Mouse (Mus musculus): ENCODE data around the gene Rec114.

The Rec114 gene

DNA sequence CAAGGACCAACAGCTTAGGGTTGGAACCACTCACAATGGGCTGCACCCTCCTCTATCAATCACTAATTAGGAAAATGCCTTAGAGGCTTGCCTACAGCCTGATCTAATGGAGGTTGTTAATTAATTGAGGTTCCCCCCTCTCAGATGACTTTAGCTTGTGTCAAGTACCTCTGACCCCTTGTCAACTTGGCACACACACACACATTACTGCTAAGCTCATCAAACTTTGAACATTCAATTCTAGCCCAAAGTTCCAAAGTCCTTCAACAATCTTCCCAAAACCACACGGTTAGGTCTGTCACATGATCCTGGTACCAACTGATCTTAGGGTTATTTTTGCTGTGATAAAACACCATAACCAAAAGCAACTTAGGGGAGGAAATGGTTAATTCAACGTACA, 26.9 kb downstream of the Rec114 start:
- WGBS: 47% methylated on average over 2 of the region's 2 CpGs

DNA sequence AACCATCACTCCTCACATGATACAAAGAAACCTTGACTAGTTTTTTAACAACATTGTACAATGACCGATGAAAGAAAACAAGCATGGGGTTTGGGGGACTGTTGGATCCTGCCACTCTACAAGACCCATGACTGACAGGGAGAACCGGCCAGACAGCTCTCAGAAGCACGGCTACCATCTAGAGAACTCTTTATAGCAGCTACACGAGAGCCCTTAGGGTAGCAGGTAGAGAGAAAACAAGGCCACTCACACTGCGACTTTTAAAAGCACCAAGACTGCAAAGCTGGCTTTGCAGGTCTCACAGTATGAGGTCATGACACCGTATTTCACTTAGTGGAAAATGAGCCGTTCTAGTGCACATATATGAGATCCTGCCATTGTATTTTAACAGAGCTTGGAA, 33.1 kb downstream of the Rec114 start:
- 86% methylated on average over 7 of the region's 7 CpGs for WGBS

DNA sequence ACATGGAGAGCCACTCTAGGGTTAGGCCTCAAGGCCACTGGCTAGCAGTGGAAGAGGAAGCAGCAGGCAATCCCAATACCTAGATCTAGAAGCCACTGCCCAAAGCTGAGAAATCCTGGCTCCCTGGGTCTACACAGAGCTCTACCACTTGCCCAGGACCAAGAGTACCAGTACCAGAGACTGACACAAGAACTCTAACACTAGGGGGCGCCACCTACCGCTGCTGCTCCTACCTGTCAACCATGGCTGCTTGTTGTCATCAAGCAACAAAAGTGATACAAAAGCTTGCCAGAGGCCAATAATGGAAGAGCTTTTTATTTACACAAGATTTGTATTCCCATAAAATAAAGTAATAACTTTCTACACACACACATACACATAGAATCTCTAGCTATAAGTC, 33.8 kb downstream of the Rec114 start:
- 17% methylated on average over 2 of the region's 2 CpGs for WGBS

DNA sequence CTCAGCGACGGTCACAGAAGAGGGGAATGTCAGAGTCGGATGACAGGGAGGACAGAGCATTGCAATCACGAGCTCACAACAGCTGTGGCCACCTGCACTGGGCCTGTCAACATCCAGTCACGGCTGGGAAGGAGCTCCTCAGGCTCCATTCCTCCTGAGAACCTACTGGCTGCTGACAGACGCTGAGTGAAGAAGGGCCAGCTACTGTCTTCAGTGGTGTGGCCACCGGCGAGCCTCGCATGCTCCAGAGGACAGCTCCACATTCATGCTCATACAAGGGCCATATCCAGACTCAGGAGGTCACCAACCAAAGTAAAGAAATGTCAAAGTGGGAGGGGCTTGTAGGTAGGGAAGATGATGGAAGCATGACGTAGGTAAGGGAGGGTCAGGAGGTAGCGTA, 36.0 kb downstream of the Rec114 start:
- WGBS: 90% methylated on average over 11 of the region's 11 CpGs

DNA sequence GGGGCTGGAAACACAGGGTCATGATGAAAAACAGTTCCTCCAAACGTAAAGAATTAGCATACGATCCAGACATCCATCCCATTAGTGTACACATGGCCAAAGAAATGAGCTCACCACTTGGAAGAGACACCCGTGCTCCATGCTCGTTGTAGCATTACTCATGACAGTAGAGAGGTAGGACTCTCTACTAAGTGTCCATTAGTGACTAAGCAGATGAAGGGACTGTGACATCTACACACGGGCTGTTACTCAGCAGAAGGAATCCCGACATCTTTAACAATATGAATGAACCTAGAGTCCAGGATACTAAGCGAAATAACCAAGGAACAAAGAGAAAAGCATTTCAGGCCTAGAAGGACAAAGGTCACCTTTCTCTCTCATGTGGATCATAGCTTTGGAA, 37.7 kb downstream of the Rec114 start:
- 83% methylated on average over 7 of the region's 7 CpGs for WGBS

DNA sequence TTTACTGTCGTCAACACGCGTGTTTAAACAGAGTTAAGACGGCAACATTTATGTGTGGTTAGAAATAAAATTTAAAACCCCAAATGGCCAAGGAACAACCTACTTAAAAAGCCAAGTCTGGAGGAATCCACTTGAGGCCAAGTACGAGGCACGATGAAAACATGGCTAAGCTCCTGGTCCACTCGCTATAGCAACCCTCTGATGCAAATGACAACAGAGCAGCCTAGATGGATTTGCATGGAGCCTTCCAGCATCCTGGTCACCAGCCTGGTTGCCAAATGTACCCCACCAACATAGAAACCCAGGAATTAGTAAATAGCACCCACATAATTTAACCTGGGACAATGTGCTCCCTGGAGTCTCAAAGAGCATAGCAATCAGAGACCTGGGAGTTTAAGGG, 40.0 kb downstream of the Rec114 start:
- WGBS: 74% methylated on average over 7 of the region's 7 CpGs

DNA sequence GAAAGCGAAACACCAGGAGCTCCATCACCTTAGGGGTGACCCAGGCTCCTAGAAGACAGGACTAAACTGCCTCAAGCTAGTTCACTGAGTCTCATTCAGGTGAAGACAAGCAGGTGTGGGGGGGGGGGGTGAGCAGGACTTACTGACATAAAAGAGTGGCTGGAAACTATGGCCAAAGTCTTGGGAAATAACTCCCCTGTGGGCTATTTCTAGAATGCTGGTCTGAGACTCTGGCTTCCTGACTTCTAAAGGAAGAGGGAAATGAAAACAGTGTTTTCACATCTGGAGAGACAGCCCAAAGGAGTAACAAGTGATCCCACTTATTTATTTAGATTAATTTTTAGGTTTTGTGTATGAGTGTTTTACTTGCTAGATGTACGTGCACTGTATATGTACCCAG, 42.0 kb downstream of the Rec114 start:
- WGBS: 93% methylated on average over 2 of the region's 2 CpGs

DNA sequence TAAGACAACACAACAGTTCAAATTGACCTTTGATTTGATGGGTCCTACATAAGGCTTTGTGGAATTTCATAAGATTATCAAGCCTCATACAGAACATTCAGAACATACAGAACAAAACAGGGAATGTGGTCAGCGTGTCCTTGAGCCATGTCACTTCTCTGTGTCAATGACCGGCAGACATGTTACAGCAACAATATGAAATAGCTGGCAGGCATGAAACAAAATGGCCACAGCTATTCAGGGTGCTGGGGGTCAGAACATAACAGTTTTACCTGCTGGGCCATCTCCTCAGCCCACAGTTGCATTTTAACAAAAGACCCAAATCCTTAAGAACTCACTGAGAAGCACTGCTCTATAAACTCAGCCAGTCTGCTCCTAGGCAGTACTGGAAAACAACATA, 45.3 kb downstream of the Rec114 start:
- WGBS: 98% methylated on average over 2 of the region's 2 CpGs

DNA sequence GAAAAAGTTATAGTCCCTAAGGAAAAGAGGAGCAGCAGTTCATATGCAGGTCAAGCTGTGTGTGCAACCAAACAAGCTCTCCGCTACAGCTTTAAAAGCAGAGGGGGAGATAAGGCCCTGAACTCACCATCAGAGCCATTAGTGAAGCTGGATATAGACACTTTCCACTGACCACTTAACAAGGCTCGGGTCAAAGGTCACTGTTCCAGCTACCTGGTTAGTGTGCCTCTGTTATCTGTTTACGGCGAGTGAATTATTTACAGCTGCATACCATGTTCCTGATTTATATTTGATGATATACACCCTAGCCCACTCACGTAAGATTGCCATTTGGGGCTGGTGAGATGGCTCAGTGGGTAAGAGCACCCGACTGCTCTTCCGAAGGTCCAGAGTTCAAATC, 52.3 kb downstream of the Rec114 start:
- WGBS: 94% methylated on average over 7 of the region's 7 CpGs

DNA sequence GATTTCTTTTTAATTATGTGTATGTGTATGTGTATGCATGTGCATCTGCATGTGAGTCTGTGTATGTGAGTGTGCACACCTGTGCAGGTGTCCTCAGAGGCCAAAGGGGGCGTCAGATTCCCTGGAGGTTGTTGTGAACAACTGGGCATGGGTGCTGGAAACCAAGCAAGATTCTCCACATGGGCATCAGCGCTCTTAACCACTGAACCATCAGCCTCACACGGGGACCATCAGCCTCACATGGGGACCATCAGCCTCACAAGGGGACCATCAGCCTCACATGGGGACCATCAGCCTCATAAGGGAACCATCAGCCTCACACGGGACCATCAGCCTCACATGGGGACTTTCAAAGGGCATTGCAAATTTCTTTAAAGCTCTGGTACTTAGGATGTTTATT, 53.1 kb downstream of the Rec114 start:
- 87% methylated on average over 4 of the region's 4 CpGs for WGBS

DNA sequence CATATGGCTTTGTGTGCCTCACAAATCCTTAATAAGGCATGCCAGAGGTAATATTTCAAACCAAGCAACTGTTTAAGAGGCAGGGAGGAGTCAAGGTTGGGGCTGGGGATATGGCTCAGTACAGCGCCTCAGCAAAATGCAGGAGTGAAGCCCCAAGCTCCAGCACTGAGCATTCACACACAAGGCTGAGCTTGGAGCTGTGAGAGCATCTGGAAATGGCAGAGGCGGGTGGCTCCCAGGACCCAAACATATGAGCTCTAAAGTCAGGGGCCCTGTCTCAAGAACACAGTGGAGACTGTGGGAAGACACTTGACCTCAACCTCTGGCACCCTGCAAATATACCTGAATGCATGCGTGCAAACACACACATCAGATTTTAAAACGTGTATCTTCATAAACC, 55.7 kb downstream of the Rec114 start:
- WGBS: 95% methylated on average over 4 of the region's 4 CpGs

DNA sequence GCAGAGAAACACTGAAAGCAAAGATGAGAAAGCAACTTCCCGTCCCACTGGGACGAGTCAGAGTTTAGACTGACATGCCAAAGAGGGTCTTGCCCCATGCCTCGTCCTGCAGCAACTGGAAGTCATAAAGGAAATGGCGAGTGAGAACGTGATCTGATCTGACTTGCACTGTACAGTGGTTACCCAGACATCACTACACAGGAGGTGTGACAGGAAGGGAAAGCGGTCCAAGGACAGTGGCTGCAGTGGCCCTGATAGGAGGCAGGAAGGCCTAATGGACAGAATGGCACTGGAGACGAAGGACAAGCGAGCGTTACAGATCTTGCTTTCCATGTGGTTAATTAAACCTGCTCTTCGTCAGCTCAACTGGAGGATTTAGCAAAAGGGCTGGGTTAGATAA, 58.5 kb downstream of the Rec114 start:
- 89% methylated on average over 10 of the region's 10 CpGs for WGBS

DNA sequence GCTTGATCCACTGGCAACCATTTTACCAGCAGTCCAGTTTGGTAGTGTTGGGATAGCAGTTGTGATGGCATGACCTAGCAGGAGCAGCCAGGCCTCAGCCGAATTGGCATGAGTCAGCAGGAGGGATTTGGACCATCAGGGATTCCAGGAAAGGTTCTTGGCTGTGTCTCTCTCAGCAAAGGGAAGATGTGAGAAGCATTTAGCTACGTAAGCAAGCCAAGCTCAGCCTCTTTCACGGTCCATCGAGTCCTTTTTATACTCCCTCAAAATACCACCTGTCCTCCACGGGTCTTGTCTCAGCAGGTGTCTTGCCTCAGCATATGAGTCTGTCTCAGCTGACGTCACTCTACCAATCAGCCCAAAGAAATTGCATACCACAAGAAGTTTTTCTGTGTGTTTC, 60.4 kb downstream of the Rec114 start:
- WGBS: 62% methylated on average over 6 of the region's 6 CpGs

DNA sequence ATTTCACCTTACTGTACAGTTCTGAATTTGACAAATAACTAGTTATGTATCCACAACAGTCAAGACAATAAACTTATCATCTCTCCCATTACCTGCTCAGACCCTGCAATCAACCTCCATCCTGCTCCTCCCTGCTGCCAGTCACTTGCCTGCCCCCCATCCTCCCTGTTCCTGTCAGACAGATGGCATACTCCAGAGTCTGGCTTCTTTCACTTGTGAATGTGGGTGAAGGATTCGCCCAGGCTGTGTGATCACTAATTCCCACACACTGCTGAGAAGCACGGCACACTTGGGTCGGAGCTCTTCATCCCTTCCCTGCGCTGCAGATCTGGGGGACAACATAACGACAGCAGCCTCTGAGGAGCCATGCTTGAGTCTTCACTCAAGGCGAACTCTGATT, 61.7 kb downstream of the Rec114 start:
- WGBS: 52% methylated on average over 6 of the region's 6 CpGs

DNA sequence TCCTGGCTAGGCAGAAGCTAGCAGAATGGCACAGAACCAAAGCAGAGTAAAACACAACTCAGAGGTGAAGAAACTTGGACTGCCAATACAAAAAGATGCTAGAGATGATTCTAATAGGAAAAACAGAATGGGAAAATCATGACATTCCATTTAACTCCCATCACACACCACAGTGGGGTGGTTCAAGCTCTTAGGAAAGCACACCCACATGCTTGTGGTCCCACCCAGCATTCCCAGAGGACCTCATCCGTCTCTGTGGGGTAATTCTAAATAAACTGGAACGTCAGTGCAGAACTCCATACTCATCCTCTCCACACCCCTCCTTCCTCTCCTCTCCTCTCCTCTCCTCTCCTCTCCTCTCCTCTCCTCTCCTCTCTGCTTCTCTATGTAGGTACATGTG, 62.4 kb downstream of the Rec114 start:
- WGBS: 63% methylated on average over 2 of the region's 2 CpGs

DNA sequence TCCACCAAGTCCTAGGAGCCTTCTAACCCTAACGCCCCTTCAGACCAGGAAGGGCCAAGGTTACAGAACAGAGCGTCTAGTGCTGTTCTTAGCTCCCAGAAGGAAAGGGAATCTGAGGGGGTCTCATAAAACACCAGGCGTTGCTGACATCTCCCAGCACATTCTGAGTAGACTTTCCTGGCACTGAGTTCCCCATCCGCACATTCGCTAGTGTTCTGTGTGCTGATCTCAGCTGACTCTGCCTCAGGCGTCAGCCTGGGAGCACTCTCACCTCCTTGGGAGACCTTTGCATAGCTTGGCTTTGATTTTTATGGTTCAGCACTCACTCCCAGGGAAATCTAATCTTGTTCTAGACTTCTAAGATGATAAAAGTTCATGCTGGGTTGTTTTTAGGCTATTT, 68.4 kb downstream of the Rec114 start:
- WGBS: 78% methylated on average over 6 of the region's 6 CpGs

DNA sequence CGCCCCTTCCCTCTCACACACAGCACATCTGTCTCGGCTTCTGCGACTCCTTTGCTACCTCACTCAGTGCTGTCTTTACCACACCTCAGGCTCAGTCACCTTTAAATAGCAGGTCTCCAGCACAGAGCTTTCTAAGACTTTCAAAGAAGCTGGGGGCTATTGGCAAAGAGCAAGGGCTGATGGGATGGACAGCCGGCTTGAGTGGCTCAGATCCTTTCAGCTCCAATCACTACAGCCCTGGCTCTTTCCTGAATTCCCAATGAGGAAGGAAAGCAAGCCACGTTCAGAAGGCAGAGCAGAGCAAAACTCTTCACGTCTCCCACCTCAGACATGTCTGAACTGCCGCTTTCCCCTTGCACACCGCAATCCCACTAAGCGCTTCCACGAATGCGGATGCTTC, 69.0 kb downstream of the Rec114 start:
- 70% methylated on average over 11 of the region's 11 CpGs for WGBS

DNA sequence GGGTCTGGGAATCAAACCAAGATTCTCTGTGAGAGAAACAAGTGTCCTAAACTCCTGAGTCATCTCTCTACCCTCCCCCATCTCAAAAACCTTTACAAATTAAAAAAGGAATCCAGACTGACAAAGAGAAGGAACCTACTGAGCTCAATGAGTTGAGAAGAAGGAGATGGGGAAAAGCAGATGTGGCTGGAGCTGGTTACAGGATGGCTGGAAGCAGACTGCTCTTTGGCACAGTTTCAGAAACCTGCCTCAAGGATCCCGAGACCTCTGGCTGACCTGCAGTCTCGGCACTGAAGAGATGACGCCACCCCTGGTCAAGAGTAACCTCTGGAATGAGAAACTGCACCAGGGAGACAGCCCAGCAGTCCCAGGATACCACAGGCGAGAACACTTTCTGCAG, 71.3 kb downstream of the Rec114 start:
- 66% methylated on average over 4 of the region's 4 CpGs for WGBS

DNA sequence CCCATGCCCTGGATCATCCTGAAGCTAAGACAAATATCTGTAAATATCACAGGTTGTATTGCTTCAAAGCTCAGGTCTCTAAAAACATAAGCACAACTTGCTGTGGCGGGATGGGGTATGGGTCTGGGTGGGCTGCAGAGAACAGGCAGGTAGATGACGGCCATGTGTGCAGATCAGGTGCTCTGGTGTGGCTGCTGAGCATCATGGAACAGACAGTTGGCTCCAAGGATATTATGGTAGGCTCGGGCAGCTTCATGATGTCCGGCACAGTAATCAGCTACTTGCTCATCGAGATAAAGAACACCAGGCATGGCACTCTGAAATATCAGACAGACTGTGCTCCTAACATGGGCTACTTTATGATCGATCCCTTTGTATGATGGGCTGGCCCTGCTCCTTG, 73.9 kb downstream of the Rec114 start:
- 96% methylated on average over 6 of the region's 6 CpGs for WGBS

DNA sequence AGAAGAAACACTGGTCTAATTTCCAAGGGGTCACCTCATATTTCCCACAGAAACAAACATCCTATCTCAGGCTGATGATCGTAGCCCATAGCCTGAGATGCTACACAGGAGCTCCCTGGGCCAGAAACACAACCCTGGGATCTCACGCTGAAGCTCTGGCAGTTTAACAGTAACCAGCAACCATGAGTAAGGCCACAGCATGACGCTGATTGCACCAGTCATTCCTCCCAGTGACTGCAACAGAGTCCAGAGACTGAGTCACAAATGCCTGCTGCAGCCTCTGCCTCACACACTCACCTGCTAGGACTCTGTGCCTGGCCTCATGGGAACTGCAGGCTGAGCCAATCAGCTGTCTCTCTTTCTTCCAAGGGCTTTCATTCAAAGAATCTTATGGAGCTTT, 74.7 kb downstream of the Rec114 start:
- WGBS: 64% methylated on average over 3 of the region's 3 CpGs

DNA sequence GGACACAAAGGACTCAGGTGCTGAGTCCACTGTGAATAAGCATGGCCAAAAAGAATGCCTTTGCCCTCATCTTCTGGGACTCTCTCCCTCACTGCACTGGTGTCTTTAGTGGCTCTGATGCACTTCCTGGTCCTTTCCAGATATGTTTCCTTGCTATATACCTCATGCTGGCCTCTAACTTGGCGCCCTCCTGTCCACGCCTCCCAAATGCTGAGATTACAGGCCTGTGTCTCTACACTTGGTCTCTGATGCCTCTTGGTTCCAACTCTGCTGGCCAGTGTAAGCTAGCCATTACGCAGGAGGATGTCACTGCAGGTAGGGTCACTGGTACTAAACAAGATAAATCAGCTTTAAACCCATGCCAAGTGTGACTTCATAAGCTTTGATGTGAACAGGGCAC, 75.6 kb downstream of the Rec114 start:
- 92% methylated on average over 3 of the region's 3 CpGs for WGBS

DNA sequence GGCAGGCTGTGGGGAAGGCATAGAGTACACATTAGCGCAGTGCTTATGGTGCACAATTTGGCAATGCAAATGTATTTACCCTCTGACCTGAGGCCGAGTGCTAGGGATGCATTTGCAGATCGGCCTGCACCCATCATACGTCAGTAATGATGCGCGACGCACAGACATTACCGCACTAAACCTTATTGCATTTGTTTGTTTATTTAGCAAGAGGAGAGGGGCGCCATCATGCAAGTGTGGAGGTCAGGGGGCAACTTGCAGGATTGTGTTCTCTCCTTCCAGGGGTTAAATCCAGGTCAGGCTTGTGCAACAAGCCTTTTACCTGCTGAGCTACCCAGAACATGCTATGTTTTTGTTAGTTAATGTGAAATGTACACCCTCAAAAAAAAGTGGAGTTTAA, 76.5 kb downstream of the Rec114 start:
- WGBS: 92% methylated on average over 9 of the region's 9 CpGs

DNA sequence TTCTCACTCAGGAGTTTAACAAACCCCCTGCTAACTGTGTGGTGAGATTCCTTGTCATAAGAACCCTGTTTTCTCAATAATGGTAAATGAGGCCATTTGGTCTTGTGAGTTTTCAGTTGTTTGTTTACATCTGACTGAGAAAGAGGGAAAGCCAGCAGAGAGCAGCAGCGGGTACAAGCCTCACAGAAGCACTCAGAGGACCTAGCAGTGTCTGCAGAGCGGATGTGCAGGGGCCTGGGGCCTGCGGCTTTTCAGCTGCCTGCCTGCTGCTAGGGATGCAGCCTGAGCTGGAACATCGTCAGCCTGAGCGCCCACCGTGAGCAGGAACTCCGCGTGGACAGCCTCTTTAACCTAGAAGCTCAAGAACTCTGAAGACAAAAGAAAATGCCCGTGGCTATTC, 77.6 kb downstream of the Rec114 start:
- WGBS: 67% methylated on average over 9 of the region's 9 CpGs

DNA sequence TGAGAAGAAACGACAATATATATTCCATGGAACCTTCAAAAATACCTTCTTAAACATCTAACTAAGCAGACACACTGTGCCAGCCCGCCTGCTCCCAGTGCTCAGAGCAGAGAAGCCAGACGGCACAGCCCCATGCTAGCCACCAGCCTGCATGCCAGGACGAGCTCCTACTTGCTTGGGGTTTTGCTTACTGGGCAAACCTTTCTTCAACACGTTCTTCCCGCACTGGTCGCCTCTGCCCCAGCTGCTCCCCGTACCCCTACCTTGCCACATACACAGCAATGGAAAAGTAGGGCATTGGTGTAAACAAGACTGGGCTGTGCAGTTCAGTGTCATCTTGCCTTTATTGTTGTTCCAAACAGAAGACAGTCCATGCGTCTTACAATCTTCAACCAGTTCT, 78.3 kb downstream of the Rec114 start:
- WGBS: 71% methylated on average over 9 of the region's 9 CpGs

DNA sequence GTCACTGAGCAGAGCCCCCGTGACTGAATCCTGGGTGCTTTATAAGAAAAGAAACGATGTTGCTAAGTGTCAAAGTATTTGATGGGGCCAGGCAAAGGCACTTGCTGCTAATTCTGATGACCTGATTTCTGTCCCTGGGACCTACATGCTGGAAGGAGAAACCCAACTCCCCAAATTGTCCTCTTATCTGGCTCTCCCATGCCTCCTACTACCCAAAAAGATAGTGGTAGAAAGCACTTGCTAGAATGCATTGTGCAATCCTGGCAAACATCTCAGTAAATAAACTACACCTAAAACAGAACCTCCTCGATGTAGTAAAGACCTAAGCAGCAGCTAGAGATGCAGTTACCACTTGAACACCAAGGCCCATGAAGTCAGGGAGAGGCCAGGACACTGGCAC, 81.0 kb downstream of the Rec114 start:
- WGBS: 90% methylated on average over 3 of the region's 3 CpGs

All from cerebral cortex, adult 2 months (tissue).